8 mouse cellular contexts compared by ENCODE assay signal in the genomic region with DNA sequence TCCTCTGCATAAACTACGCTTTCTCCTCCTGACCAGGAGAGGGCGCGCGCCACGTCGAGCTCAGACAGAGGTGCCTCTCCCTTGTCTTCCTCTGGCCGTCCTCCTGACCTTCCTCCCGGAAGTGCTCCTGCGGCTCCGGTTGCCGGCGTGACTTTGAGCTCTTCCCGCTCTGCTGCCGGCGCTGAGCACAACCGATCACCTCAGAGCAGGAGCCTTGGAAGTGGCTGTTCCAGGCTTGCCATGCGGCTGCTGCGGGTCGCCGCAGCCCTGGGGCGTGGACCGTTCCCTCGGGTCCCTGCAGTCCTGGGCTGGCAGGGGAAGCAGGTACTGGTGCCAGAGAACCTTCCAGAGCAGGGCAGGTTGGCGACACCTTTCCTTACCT. TPM values are rescaled to one million over a fixed set of nuclear protein-coding genes. Genes with fewer than 3 reads are reported as not detected.
DNase-seq lines count a peak whose midpoint lies in the region; ATAC-seq and TF ChIP-seq lines count a peak whose summit lies in the region.

Gene Gfm1 (plus strand): TSS at position 98 of the 382 bp plus-strand sequence.

- peak within 1 kb of the TSS; percentile 29; the same call in 1 of the 2 replicates for H3K27ac ChIP-seq in heart, embryonic 12.5 days (ENCODE audit: poor library complexity, severe bottlenecking)
- H3K27ac ChIP-seq in kidney, postnatal 0 days: peak within 1 kb of the TSS; percentile 43; the same call in 1 of the 2 replicates
- no peak within 1 kb of the TSS for H3K27ac ChIP-seq in liver, embryonic 11.5 days (ENCODE audit: low read depth, low read length)
- H3K27ac ChIP-seq in stomach, embryonic 14.5 days (ENCODE audit: low read length): no peak within 1 kb of the TSS

- peaks cover 12% of the 10 kb centered on the region for H3K9me3 ChIP-seq in heart, embryonic 12.5 days (replicated peaks)
- no peaks in the 10 kb centered on the region; the same call in 1 of the 2 replicates for H3K9me3 ChIP-seq in kidney, postnatal 0 days (replicated peaks; ENCODE audit: low read length)
- H3K9me3 ChIP-seq in liver, embryonic 11.5 days (ENCODE audit: control insufficient read depth, low read length): peaks cover 3% of the 10 kb centered on the region
- peaks cover 4% of the 10 kb centered on the region; the same call in 1 of the 2 replicates for H3K9me3 ChIP-seq in stomach, embryonic 14.5 days (ENCODE audit: control insufficient read depth, low read depth, low read length)

- H3K36me3 ChIP-seq in heart, embryonic 12.5 days: peaks cover 30% of the 10 kb centered on the region
- H3K36me3 ChIP-seq in kidney, postnatal 0 days (ENCODE audit: insufficient read depth, low read length): 0 out of 2 replicates have a peak, but pooled peaks cover 9% of the 10 kb centered on the region
- peaks cover 3% of the 10 kb centered on the region; the same call in 1 of the 2 replicates for H3K36me3 ChIP-seq in liver, embryonic 11.5 days (ENCODE audit: control insufficient read depth, insufficient read depth, low read length)
- H3K36me3 ChIP-seq in stomach, embryonic 14.5 days (ENCODE audit: control insufficient read depth, insufficient read depth, low read length): peaks cover 8% of the 10 kb centered on the region; the same call in 1 of the 2 replicates

- H3K4me3 ChIP-seq in heart, embryonic 12.5 days: peak within 1 kb of the TSS; percentile 98
- peak within 1 kb of the TSS; percentile 97 for H3K4me3 ChIP-seq in kidney, postnatal 0 days (replicated peaks; ENCODE audit: low read depth, low read length)
- H3K4me3 ChIP-seq in liver, embryonic 11.5 days (ENCODE audit: low read depth, low read length): peak within 1 kb of the TSS; percentile 98
- H3K4me3 ChIP-seq in stomach, embryonic 14.5 days (ENCODE audit: low read depth, low read length): peak within 1 kb of the TSS; percentile 95

- peak; percentile 87 for TF ChIP-seq CTCF in kidney, postnatal 0 days (IDR thresholded peaks at IDR 0.05; ENCODE audit: low read depth)

- peaks cover 8% of the 10 kb centered on the region for H3K4me1 ChIP-seq in heart, embryonic 12.5 days (replicated peaks)
- no peaks in the 10 kb centered on the region for H3K4me1 ChIP-seq in kidney, postnatal 0 days (replicated peaks; ENCODE audit: insufficient read depth, low read length)
- peaks cover 7% of the 10 kb centered on the region for H3K4me1 ChIP-seq in liver, embryonic 11.5 days (replicated peaks; ENCODE audit: control insufficient read depth, insufficient read depth, low read length)
- H3K4me1 ChIP-seq in stomach, embryonic 14.5 days (ENCODE audit: control insufficient read depth, insufficient read depth, low read length): peaks cover 4% of the 10 kb centered on the region; the same call in 1 of the 2 replicates

- peak within 1 kb of the TSS; percentile 93 for H3K9ac ChIP-seq in heart, embryonic 12.5 days
- peak within 1 kb of the TSS; percentile 85 for H3K9ac ChIP-seq in kidney, postnatal 0 days (ENCODE audit: low read depth, low read length)
- peak within 1 kb of the TSS; percentile 86 for H3K9ac ChIP-seq in liver, embryonic 11.5 days (ENCODE audit: low read depth, low read length)
- peak within 1 kb of the TSS; percentile 74 for H3K9ac ChIP-seq in stomach, embryonic 14.5 days (replicated peaks; ENCODE audit: low read depth, low read length)

- peak; percentile 88 for DNase-seq in CD4-positive helper T cell, adult 2 months (ENCODE audit: low read depth, low spot score)
- peak; percentile 80 for DNase-seq in brain, embryonic 18.5 days (ENCODE audit: low read depth, low spot score)
- peak; percentile 95 for DNase-seq in kidney, postnatal 0 days (ENCODE audit: low spot score)
- peak; percentile 83 for DNase-seq in liver, embryonic 11.5 days (ENCODE audit: low spot score)
- peak; percentile 85 for DNase-seq in naive thymus-derived CD4-positive, alpha-beta T cell, adult 2 months (ENCODE audit: low read depth)

- WGBS in heart, embryonic 12.5 days: under 1% methylated on average over 24 of the region's 24 CpGs
- WGBS in kidney, postnatal 0 days: under 1% methylated on average over 24 of the region's 24 CpGs
- WGBS in liver, embryonic 11.5 days: 0% methylated on average over 24 of the region's 24 CpGs
- WGBS in stomach, embryonic 14.5 days: under 1% methylated on average over 24 of the region's 24 CpGs

- peak; percentile 95 for ATAC-seq in erythroid progenitor cell, adult 5-6 weeks (replicated peaks; ENCODE audit: low FRiP score, poor library complexity, severe bottlenecking)
- ATAC-seq in heart, embryonic 12.5 days (ENCODE audit: insufficient number of reproducible peaks, low FRiP score): peak; percentile 84
- ATAC-seq in kidney, postnatal 0 days (replicated peaks; ENCODE audit: low FRiP score, low read depth): peak; percentile 95
- peak; percentile 94 for ATAC-seq in liver, embryonic 11.5 days (replicated peaks; ENCODE audit: low FRiP score)
- ATAC-seq in stomach, embryonic 14.5 days (ENCODE audit: insufficient number of reproducible peaks, insufficient read depth, low FRiP score, low read depth): peak; percentile 92

- no peaks in the 10 kb centered on the region for H3K27me3 ChIP-seq in heart, embryonic 12.5 days (replicated peaks)
- no peaks in the 10 kb centered on the region for H3K27me3 ChIP-seq in kidney, postnatal 0 days (ENCODE audit: insufficient read depth, low read length)
- no peaks in the 10 kb centered on the region for H3K27me3 ChIP-seq in liver, embryonic 11.5 days (replicated peaks; ENCODE audit: control insufficient read depth, insufficient read depth, low read length)
- H3K27me3 ChIP-seq in stomach, embryonic 14.5 days (ENCODE audit: control insufficient read depth, insufficient read depth, low read length): no peaks in the 10 kb centered on the region

- peak within 1 kb of the TSS; percentile 86 for H3K4me2 ChIP-seq in heart, embryonic 12.5 days
- peak within 1 kb of the TSS; percentile 81 for H3K4me2 ChIP-seq in kidney, postnatal 0 days (ENCODE audit: low read length)
- H3K4me2 ChIP-seq in liver, embryonic 11.5 days: peak within 1 kb of the TSS; percentile 86
- H3K4me2 ChIP-seq in stomach, embryonic 14.5 days (replicated peaks; ENCODE audit: low read depth, low read length): peak within 1 kb of the TSS; percentile 78

RNA-seq across cellular contexts. Expression of gene Gfm1, which starts in this region (rescaled TPM):
- 10.5 and 13.4 TPM in 2 replicates for total RNA-seq in erythroid progenitor cell, adult 5-6 weeks (2015; ENCODE audit: low replicate concordance)
- total RNA-seq in erythroid progenitor cell, adult 5-6 weeks (2017; ENCODE audit: low replicate concordance): 23.8 and 24.6 TPM in 2 replicates
- 116 and 123 TPM in 2 replicates for polyA plus RNA-seq in heart, embryonic 12.5 days (2016; fragmentation: Nextera tagmentation; extraction: Ambion mirVana)
- polyA plus RNA-seq in kidney, postnatal 0 days (2015; fragmentation: Nextera tagmentation; extraction: Ambion mirVana): 59.1 and 66.7 TPM in 2 replicates
- 83.3 and 96.1 TPM in 2 replicates for polyA plus RNA-seq in liver, embryonic 11.5 days (2014; fragmentation: Nextera tagmentation; extraction: Ambion mirVana)
- polyA plus RNA-seq in stomach, embryonic 14.5 days (2014; fragmentation: Nextera tagmentation; extraction: Ambion mirVana): 40.2 and 40.6 TPM in 2 replicates

Comparison
In these comparisons a context has a peak if more than half of its experiments do, and no peak if none do; other contexts are left out.
1. H3K27ac ChIP-seq: peak in heart, embryonic 12.5 days (single experiment) and kidney, postnatal 0 days (single experiment); none in liver, embryonic 11.5 days (single experiment) and stomach, embryonic 14.5 days (single experiment).
2. Peak in every context shown above with its lines, with median percentiles within 50 percentile points of each other: DNase-seq, ATAC-seq, H3K4me2 ChIP-seq, H3K4me3 ChIP-seq and H3K9ac ChIP-seq.